Mouse (Mus musculus): ENCODE measurements at regions not wholly inside any gene's neighbourhood (a gene's known extent, or its start where the extent isn't known, plus 50 kb on each side); places are given as distances from the start of the nearest gene placed in this dataset.

DNA sequence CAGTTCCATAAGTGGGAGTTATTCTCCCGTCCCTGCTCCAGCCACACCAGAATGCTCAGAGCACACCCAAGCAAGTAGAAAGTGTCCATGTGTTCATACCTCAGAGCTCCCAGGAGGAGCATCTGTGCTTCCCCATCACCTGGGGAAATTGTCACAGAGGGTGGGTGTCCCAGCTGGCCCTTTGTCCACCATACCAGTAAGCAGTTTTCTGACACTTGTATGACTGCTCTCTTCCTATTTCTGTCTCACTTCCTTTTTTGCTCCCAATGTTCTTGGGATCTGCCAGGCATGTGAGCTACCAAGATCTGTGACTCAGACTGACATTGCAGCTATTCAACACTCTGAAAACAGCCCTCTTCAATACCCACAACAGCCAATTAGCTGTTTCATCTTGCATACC is 447.9 kb upstream of the Kdm8 start:
- H3K27ac ChIP-seq (ENCODE audit: control insufficient read depth, low read depth, low read length): no peak overlapping the region
- no peak overlapping the region for H3K9ac ChIP-seq (ENCODE audit: control insufficient read depth, low read depth, low read length, poor library complexity, severe bottlenecking)
- TF ChIP-seq GATA1 (IDR thresholded peaks at IDR 0.05; ENCODE audit: low read depth, low read length): no peak
- TF ChIP-seq MXI1 (IDR thresholded peaks at IDR 0.05; ENCODE audit: low read depth, low read length): no peak
- no peak for TF ChIP-seq JUND (IDR thresholded peaks at IDR 0.05; ENCODE audit: low read depth, low read length)
- no peak for TF ChIP-seq ZKSCAN1 (IDR thresholded peaks at IDR 0.05; ENCODE audit: low read depth, low read length)
- TF ChIP-seq NRF1 (IDR thresholded peaks at IDR 0.05; ENCODE audit: insufficient read depth, low read depth, low read length, poor library complexity, severe bottlenecking): no peak
- TF ChIP-seq RCOR1 (IDR thresholded peaks at IDR 0.05; ENCODE audit: low read depth, low read length): no peak
- no peak for TF ChIP-seq CHD2 (IDR thresholded peaks at IDR 0.05; ENCODE audit: low read length)
- TF ChIP-seq MYB (IDR thresholded peaks at IDR 0.05; ENCODE audit: low read depth, low read length): no peak
- no peak for TF ChIP-seq SIN3A (IDR thresholded peaks at IDR 0.05; ENCODE audit: low read length)
- no peak for TF ChIP-seq MAZ (IDR thresholded peaks at IDR 0.05; ENCODE audit: low read depth, low read length)
- TF ChIP-seq TCF12 (IDR thresholded peaks at IDR 0.05; ENCODE audit: low read depth, low read length): no peak
- TF ChIP-seq MEF2A (IDR thresholded peaks at IDR 0.05; ENCODE audit: extremely low read depth, insufficient replicate concordance, low read depth, low read length, poor library complexity, severe bottlenecking): no peak
- no peak for TF ChIP-seq TBP (IDR thresholded peaks at IDR 0.05; ENCODE audit: low read depth, low read length)
- no peak for TF ChIP-seq NELFE (IDR thresholded peaks at IDR 0.05; ENCODE audit: low read depth, low read length)
- TF ChIP-seq ELF1 (IDR thresholded peaks at IDR 0.05; ENCODE audit: low read depth, low read length): no peak
- no peak for TF ChIP-seq MYC (IDR thresholded peaks at IDR 0.05; ENCODE audit: low read depth, low read length)
- no peak for TF ChIP-seq USF1 (IDR thresholded peaks at IDR 0.05; ENCODE audit: low read depth, low read length)
- no peak for TF ChIP-seq CHD1 (IDR thresholded peaks at IDR 0.05; ENCODE audit: low read depth, low read length)
- TF ChIP-seq TAL1 (IDR thresholded peaks at IDR 0.05; ENCODE audit: low read length): no peak
- no peak for TF ChIP-seq ZMIZ1 (IDR thresholded peaks at IDR 0.05; ENCODE audit: low read depth, low read length)
- H3K79me2 ChIP-seq (ENCODE audit: control insufficient read depth, insufficient read depth, low read length, poor library complexity): no peaks in the 10 kb centered on the region
- H3K4me3 ChIP-seq (ENCODE audit: control insufficient read depth in 1 of 2, insufficient read depth in 1 of 2, low read depth in 2 of 2, low read length in 2 of 2): no peak overlapping the region
- H3K4me1 ChIP-seq (ENCODE audit: control insufficient read depth in 1 of 2, insufficient read depth in 2 of 2, low read length in 2 of 2): no peaks in the 10 kb centered on the region
- DNase-seq (ENCODE audit: low read depth, low spot score): no peak
- no peaks in the 10 kb centered on the region for H3K36me3 ChIP-seq (ENCODE audit: control insufficient read depth in 1 of 2, insufficient read depth in 2 of 2, low read length in 2 of 2)
- no peaks in the 10 kb centered on the region for H3K9me3 ChIP-seq (replicated peaks; ENCODE audit: insufficient read depth, low read length)
- no peaks in the 10 kb centered on the region for H3K27me3 ChIP-seq (ENCODE audit: control insufficient read depth in 1 of 2, insufficient read depth in 2 of 2, low read length in 2 of 2)

DNA sequence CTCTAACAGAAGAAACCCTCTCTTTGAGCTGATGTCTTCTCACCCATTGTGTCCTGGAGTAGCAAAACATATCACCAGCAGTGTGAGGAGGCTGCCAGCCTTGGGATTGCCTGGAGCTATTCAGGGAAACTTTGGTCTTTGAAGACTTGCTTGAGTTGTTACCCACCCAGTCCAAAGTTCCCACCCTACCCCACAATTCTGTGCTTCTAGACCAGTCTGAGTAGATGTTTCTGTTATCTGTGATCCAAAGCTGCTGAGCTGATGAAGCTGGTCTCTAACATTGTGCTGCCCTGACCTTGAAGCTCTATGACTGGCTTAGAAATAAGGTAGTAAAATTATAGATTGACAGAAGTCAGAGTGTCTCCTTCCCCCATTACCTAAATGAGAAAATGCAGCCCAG is 443.8 kb upstream of the Kdm8 start:
- DNase-seq (ENCODE audit: low read depth, low spot score): no peak
- Histone ChIP-seq H3K4me1 (ENCODE audit: control insufficient read depth in 1 of 2, insufficient read depth in 2 of 2, low read length in 2 of 2) (no peaks in the 10 kb centered on the region), H3K36me3 (ENCODE audit: control insufficient read depth in 1 of 2, insufficient read depth in 2 of 2, low read length in 2 of 2) (no peaks in the 10 kb centered on the region), H3K4me3 (ENCODE audit: control insufficient read depth in 1 of 2, insufficient read depth in 1 of 2, low read depth in 2 of 2, low read length in 2 of 2) (no peak overlapping the region), H3K27me3 (ENCODE audit: control insufficient read depth in 1 of 2, insufficient read depth in 2 of 2, low read length in 2 of 2) (no peaks in the 10 kb centered on the region), H3K9me3 (replicated peaks; ENCODE audit: insufficient read depth, low read length) (no peaks in the 10 kb centered on the region), H3K9ac (ENCODE audit: control insufficient read depth, low read depth, low read length, poor library complexity, severe bottlenecking) (no peak overlapping the region), H3K27ac (ENCODE audit: control insufficient read depth, low read depth, low read length) (no peak overlapping the region), H3K79me2 (ENCODE audit: control insufficient read depth, insufficient read depth, low read length, poor library complexity) (no peaks in the 10 kb centered on the region)
- no peak for TF ChIP-seq MYC (IDR thresholded peaks at IDR 0.05; ENCODE audit: low read depth, low read length)
- TF ChIP-seq TBP (IDR thresholded peaks at IDR 0.05; ENCODE audit: low read depth, low read length): no peak
- TF ChIP-seq HCFC1 (IDR thresholded peaks at IDR 0.05; ENCODE audit: low read depth, low read length): no peak
- TF ChIP-seq KAT2A (conservative IDR thresholded peaks at IDR 0.05; ENCODE audit: low read depth, low read length): no peak
- no peak for TF ChIP-seq SIN3A (IDR thresholded peaks at IDR 0.05; ENCODE audit: low read length)
- TF ChIP-seq MYB (IDR thresholded peaks at IDR 0.05; ENCODE audit: low read depth, low read length): no peak
- TF ChIP-seq ZC3H11A (IDR thresholded peaks at IDR 0.05; ENCODE audit: low read depth, low read length): no peak
- no peak for TF ChIP-seq E2F4 (IDR thresholded peaks at IDR 0.05; ENCODE audit: borderline replicate concordance, low read depth, low read length)
- TF ChIP-seq NELFE (IDR thresholded peaks at IDR 0.05; ENCODE audit: low read depth, low read length): no peak
- no peak for TF ChIP-seq RCOR1 (IDR thresholded peaks at IDR 0.05; ENCODE audit: low read depth, low read length)
- no peak for TF ChIP-seq CTCF (IDR thresholded peaks at IDR 0.05 in 2 of 3, conservative IDR thresholded peaks at IDR 0.05 in 1 of 3; ENCODE audit: control insufficient read depth in 1 of 3, insufficient read depth in 1 of 3, low read depth in 2 of 3, low read length in 3 of 3, poor library complexity in 1 of 3, severe bottlenecking in 1 of 3)
- no peak for TF ChIP-seq POLR2A (IDR thresholded peaks at IDR 0.05; ENCODE audit: control insufficient read depth in 1 of 2, insufficient read depth in 1 of 2, low read depth in 1 of 2, low read length in 2 of 2, poor library complexity in 1 of 2)
- TF ChIP-seq EP300 (IDR thresholded peaks at IDR 0.05; ENCODE audit: low read depth in 1 of 2, low read length in 2 of 2): no peak

Measured in MEL (cell line).